Mouse (Mus musculus): ENCODE results near the gene 5830411N06Rik.

5830411N06Rik gene

DNA sequence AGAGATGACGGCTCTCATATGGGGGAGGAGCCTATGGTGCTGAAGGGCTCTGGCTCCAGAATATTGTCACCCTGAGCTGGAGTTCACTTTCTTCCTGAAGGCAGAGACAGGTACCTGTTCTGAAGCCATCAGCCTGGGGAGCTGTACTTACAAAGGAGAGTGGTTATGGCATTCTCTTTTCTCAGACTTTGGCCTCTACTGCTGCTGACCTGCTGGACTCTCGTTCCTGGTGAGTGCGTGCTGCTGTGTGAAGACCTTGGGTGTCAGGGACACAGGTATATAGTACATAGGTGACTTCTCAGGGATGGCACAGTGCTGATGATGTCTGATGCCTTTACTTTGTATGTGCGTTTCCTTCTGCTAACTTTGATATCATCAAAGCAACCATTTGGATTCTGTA, at the start of gene 5830411N06Rik:
Gene 5830411N06Rik (plus strand): TSS at position 69 of the 400 bp plus-strand sequence.
- no peak for DNase-seq (ENCODE audit: low spot score in 2 of 2)

DNA sequence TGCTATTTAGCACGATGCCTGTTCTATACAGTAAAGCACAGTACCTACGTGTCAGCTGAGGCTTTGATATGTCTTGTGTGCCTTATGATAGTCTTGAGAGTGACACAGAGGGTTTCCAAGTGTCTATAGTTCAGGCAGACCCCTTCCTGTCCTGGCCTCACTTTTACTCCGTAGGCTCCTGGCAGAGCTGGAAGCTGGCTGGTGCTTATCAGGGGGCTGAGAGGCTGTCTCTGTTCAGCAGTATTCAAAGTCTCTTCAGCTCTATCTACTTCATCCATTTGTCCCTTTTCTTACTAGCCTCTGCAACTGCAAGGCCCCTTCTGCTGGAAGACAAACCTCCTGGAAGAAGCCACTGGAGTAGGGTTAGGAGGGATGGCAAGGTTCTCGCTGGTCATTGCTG, 46.0 kb upstream of the 5830411N06Rik start:
- DNase-seq (ENCODE audit: low spot score in 2 of 2): no peak

DNA sequence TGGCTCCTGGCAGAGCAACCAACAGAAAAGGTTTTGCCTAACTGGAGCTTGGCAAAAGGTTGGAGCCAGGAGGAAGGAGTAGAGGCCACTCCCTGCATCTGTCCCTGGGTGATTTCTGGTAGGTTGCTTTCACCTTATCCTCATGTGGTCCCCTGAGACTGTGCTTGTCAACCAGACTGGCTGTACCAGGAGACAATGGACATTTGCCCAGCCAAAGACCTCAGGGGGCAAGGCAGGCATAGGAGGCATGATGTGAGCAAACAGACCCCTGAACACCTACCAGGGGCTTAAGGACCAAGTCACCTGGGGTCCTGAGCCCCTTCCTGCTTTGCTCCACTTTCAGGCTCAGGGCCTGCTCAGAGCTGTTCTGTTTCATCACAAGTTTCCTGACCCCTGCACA, 41.2 kb upstream of the 5830411N06Rik start, which contains the start of gene Olfr524:
Gene Olfr524 (minus strand): TSS at position 101 of the 400 bp plus-strand sequence.
- DNase-seq (ENCODE audit: low spot score in 2 of 2): no peak

DNA sequence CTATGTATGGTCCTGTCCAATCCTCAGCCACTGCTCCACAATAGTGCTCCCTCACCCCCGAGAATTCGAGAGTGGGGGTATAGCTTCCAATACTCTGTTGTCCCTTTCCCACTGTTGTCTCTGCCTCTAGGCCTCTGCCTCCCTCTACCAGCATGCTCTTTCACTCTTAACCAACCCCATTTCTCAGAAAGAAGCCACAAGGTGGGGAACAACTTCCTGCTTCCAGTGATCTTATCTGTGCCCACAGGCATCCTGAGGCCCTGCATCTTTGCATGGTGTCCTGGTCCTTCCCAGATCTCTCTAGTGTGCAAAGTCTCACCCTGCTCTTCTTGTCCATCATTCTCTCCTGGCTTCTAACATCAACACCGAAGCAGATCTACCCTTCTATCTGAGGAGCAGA, 40.2 kb upstream of the 5830411N06Rik start:
- no peak for DNase-seq (ENCODE audit: low spot score in 2 of 2)

DNA sequence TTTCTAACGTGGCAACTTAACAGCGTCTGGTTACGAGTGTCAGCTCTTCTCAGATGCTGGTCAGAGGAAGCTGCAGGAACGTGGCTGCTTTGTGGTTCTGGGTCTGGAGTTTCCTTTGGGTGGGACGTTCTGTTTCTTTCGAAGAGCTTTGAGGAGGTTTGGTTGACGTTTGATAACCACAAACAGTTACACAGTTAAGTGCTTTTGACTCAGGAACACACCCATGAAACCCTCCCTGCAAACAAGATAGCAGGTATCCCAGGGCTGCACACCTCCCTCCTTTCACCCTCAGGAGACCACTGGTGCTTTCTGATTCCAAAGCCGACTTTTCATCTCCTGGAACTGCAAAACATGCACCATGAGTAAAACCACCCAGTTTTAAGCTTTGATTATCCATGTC, 38.9 kb upstream of the 5830411N06Rik start:
- DNase-seq (ENCODE audit: low spot score in 2 of 2): no peak

DNA sequence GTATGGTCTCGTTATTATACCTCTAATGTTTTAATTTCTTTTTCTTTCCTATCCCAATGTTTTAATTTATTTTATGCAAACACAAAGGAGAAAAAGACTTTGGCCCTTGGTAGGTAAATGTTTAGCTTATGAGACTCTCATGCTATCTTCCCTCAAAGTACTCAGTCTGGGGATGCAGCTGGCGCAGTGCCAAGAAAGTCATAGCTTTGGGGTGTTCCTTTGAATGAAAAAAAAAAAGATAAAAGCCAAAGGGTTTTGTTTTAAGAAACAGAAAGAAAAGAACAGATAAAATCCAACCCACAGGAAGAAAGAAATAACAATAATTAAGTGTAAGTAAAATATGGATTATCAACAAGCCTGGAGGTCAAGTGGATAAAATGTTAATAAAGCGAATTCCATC, 38.4 kb upstream of the 5830411N06Rik start:
- DNase-seq (ENCODE audit: low spot score in 2 of 2): no peak

DNA sequence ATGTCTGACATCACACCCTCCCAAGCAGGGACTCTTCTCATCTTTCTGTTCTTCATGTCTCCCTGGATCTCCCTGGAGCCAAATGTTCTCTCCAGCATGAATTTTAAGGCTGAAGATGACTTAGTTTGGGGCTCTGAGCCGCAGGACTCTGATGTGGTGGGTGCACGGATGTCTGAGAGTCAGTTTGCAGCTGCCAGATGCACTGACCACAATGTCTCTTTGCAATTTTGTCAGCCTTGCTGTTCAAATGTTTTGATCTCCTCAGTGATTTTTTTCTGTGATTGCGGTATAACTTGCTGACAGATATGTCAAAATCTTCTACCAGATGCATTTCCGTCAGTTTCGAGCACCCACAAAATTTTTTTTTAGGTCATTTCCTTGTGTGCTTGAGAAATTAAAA, 33.2 kb upstream of the 5830411N06Rik start:
- no peak for DNase-seq (ENCODE audit: low spot score in 2 of 2)

DNA sequence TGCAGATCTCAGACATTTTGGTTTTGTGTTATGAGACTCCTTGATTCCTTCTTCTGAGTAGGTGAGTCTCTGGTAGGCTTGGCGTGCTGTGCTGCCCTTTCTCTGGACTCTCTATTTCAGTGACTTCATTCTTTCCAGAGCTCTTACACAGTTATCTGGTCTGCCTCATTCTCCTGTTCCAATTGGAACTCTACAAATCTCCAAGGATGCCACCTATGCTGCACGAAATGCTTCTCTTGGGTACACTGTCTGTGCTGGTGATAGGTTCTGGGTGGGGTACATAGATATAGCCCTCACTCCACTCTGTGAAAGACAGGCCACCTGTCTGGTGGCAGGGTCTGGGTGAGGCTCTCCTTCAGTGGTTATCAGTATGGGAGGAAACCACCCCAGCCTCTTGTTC, 29.1 kb upstream of the 5830411N06Rik start, which contains the start of gene Cd163l1:
Gene Cd163l1 (plus strand): TSS at position 301 of the 400 bp plus-strand sequence.
- no peak for DNase-seq (ENCODE audit: low spot score in 2 of 2)

DNA sequence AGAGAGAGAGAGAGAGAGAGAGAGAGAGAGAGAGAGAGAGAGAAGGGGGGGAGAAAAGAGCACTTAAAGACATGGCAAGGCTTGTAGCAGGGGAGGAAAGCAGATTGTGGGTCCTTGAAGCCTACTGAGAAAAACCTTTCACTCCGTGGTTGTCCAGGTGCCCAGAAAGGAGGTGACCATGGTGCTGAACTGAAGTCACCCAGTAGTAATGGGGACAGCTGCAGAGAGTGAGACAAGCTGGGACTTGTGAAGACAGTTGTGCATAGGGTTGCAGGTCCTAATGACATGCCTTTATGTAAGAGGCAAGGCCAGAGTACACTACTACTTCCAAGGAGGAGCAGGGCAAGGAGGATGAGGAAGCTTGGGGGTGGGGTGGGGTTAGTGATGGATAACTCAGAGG, 27.8 kb upstream of the 5830411N06Rik start:
- no peak for DNase-seq (ENCODE audit: low spot score in 2 of 2)

DNA sequence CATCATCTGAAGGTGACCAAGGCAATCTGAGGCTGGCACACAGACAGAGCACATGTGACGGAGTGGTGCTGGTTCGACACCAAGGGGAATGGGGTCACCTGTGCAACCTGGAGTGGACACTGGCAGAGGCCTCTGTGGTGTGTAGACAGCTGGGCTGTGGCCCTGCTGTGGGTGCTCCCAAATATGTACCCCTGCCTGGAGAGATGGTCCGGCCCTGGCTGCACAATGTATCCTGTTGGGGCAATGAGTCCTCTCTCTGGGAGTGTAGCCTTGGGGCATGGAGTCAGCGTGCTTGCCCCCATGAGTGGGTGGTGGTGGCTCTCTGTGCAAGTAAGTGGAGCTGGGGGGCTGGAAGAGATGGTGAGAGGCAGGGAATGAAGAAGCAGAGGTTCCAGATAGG, 26.7 kb upstream of the 5830411N06Rik start:
- no peak for DNase-seq (ENCODE audit: low spot score in 2 of 2)

DNA sequence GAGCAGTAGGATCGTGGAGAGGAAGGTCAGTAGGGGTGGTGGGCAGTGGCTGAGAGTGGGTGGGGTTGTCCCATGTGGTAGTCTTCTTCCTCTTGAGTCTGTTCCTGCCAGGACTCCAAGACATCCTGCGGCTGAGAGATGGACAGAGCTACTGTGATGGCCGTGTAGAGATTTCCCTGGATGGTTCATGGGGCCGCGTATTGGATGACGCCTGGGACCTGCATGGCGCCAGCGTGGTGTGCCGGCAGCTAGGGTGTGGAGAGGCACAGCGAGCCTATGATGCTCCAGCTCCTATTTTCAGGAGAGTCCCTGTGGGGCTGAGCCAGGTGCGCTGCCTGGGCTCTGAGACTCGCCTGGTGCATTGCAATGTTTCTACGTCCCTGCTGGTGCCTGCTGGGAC, 22.9 kb upstream of the 5830411N06Rik start:
- DNase-seq (ENCODE audit: low spot score in 2 of 2): no peak

DNA sequence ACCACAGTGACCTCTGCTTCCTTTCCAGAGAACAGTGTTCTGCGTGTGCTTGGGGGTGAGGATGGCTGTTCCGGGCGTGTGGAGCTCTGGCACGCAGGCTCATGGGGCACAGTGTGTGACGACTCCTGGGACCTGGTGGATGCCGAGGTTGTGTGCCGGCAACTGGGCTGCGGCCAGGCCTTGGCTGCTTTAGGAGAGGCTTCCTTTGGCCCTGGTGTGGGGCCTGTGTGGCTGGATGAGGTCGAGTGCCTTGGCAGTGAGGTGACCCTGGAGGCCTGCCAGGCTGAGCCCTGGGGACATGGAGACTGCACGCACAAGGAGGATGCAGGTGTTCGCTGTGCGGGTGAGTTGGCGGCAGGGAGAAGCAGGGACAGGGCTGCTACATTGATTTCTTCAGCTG, 18.6 kb upstream of the 5830411N06Rik start:
- no peak for DNase-seq (ENCODE audit: low spot score in 2 of 2)

DNA sequence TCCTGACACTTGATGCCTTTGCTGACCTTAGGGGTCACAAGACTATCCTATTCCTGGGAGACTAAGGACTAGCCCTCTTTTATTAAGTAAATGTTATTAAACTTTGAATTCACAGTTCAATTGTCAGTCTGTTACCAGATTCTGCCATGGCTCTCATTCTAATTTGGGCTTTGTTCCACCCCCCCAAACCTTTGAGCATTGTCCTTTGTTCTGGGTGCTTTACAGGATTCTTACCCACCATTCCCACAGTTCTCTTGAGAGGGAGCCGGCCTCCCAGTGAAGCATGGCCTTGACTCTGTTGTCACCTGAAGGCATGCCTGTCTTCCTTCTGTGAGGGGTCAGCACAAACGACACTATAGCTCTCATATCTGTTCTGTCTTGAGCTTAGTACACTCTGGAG, 16.1 kb upstream of the 5830411N06Rik start:
- DNase-seq (ENCODE audit: low spot score in 2 of 2): no peak

DNA sequence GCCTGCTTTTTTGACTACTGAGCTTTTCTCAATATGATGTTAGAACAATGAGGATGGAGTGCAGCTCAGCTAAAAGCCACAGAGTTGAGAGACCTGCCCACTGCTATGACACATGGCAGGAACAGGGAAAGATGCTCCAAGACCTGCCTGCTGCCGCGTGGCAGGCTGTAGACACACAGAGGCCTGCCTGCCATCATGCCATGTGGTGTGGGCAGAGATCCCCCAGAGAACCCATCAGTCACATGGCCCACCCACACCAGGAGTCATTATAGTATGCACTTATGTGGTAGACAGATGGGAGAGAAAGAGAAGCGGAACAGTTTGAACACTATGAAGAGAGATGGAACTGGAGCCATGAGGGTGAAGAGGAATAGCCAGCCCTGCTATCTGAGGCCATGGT, 13.4 kb upstream of the 5830411N06Rik start:
- no peak for DNase-seq (ENCODE audit: low spot score in 2 of 2)

DNA sequence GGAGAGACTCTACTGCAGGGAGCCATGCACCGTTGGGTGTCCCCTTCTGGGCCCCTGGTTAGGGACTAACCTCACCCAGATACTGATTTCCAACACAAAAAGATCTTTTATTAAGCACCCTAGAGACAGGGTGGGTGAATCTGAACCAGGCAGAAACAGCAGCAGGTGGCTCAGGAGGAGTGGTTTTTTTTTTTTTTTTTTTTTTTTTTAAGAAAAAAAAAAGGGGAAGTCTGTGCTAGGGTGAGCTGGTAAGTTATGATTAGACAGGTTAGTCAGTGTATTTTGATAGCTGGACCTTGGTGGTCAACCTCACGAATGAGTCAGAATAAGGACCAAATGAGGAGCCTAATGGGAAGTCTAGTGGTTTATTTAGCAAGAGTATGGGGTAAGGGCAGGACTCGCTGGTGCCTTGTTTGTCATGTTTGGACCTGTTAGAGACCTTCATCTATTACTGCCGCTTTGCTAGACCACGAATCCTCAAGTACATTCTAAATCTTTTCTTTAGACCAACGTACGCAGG, 6.8 kb downstream of the 5830411N06Rik start:
- DNase-seq (ENCODE audit: low spot score in 2 of 2): no peak

DNA sequence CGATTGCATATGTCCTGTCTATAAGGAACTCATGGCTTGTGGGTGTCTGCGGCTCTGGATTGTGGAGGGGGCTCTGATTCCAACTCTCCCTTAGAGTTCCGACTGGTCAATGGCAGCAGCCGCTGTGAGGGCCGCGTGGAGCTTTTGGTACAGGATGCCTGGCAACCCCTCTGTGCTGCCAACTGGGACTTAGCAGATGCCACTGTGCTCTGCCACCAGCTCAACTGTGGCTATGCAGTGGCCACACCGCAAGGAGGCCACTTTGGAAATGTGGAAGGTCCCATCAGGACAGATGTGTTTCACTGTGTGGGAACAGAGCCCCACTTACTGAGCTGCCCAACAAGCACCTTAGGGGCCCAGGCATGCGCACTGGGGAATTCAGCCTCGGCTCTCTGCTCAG, 48.7 kb downstream of the 5830411N06Rik start:
- DNase-seq (ENCODE audit: low spot score in 2 of 2): no peak

DNA sequence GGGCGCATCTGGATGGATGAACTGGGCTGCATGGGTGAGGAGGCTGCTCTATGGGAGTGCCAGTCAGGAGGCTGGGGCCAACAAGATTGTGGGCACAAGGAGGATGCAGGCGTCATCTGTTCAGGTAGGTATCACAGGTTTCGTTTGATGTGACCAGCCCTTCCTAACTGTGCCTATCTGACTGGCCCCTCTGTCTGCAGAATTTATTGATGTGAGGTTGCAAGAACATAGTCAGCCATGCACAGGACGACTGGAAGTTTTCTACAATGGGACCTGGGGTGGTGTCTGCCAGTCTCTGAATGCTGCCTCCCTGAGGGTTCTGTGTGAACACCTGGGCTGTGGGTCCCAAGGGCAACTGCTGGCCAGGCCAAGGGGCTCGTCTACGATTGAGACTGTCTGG, 49.8 kb downstream of the 5830411N06Rik start:
- DNase-seq (ENCODE audit: low spot score in 2 of 2): no peak

DNA sequence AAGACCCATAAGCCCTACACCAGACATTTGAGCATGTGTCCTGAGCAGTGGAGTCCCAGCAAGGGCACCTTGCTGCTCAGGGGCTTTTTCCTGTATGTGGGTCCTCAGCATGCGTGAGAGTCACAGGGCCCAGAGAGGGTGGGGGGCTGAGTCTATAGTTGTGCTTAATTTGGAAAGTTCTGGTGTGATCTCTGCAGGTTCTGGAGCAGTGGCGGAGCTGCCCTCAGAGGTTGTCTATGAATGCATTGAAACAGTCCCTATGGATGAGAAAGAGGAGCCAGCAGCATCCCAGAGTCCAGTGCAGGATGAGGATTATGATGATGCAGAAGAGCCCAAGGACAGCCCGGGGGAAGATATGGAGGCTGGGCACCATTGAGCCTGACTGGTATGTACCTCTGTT, 52.3 kb downstream of the 5830411N06Rik start:
- DNase-seq (ENCODE audit: low spot score in 2 of 2): no peak

DNA sequence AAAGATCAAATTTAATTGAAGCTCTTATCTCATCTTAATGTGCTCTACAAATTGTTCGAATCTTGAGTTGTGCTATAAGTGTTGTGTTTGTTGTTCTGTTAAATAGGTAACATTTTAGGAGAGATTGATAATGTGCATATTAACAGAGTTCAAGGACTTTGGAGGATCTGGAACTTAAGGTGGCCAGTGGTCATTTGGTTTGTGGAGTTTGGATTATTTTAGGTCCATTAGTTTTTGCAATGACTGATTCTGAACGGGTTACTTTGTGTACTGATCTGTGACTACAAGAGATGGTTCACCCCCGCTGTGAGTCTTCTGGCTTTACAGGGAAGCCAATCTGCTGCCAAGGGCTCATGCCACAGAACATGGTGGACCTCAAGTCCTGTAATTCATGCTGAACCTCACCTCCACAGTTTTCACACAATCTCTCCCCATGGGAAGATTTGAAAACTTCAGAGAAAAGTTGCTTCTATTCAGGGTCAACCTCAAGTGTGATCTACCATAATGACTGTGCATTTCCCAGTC, 72.8 kb downstream of the 5830411N06Rik start:
- no peak for DNase-seq (ENCODE audit: low spot score in 2 of 2)

DNA sequence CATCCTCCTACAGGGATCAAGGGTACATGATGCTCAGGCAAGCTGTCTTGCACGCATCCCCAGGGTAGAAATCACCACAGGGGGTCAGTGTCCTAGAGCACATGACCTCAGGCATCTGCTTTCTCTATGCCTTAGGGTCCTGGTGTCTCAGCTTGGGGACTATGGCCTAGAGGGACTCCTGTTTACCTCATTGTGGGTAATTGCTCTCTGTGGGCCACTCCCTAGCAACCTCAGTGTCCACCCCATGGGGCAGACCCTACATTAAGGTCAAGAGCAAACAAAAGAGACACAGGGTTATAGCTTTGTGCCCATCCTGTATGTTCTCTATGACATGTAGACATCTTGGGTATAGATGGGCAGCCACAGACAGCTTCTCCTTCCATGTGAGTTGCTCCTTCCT, 73.5 kb downstream of the 5830411N06Rik start, which contains the start of gene Olfr525:
Gene Olfr525 (plus strand): TSS at position 301 of the 400 bp plus-strand sequence.
- DNase-seq (ENCODE audit: low spot score in 2 of 2): no peak

DNA sequence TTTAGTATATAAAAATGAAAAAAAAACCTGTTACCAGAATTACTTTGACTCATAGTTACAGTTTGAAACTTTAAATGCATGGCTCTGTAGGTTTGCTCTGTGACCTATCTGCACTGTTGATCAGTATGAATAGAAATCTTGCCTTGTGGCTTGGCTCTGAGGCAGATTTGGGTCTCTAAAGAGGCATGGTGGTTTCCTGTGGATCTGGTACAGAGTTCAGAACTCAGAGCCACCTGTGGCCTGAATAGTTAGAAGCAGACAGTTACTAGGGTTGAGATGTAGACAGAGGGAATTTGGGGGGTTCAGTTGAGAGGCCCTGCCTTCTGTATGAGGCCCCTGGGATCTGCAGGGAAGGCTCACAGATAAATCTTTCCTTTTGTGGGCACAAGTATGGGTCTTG, 74.1 kb downstream of the 5830411N06Rik start:
- DNase-seq (ENCODE audit: low spot score in 2 of 2): no peak

DNA sequence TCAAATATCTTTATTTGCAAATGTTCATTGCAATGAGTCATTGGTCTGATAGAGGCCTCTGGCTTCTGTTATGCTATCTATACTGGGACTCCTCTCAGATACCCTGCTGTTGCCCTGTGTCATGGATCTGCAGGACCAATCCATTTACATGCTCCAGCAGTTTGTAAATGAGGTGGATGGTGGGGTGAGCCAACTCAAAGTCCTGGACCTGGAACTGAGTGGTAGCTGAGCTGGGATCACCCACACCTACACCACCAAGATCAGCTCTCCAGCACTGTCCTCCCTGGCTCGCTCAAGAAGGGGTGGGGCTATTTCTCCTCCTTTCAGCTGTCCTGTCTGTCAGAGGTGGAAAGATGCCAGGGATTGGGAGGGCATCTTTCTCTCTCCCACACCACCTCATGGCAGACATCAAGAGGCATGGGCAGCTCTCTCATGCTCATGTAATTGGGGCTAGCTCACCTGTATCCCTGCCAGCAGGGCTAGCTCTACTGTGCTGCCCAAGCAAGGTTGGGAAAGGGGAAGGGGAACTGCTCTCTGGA, 82.8 kb downstream of the 5830411N06Rik start:
- no peak for DNase-seq (ENCODE audit: low spot score in 2 of 2)

DNA sequence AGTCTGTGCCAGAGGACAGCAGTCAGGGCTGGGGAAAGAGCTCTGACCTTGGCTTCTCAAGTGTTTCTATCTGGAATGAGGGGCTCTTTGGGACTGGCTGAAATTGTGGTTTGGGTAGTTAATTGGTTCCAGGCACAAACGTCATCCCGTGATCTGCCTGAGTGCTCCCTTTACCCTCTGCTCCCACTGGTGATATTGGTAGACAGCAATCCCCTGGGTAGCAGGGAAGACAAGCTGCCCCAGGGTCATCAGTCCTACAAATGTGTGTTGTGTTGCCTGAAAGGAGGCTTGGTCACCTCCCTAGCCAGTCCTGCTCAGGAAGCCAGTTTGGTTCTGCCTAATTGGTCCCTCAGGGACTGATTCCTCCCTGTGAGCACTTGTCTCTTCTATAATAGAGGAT, 86.6 kb downstream of the 5830411N06Rik start, which contains the start of gene Olfr527:
Gene Olfr527 (plus strand): TSS at position 301 of the 400 bp plus-strand sequence.
- DNase-seq (ENCODE audit: low spot score in 2 of 2): no peak
